Mouse (Mus musculus) thymus, postnatal 0 days (tissue): ENCODE data around the gene Gm2075. TPM values are rescaled to one million over a fixed set of nuclear protein-coding genes. Genes with fewer than 3 reads are reported as not detected.
"Not testable (repeated sequence)": the region's sequence is repeated elsewhere in the genome, so short reads cannot be mapped to it uniquely, and the experiment has no call there.

ENCODE experiments used
- DNase-seq: peaks from one replicate; pipeline ENCODE4 v3.0.0-alpha.2; 2015; ENCODE audit warnings: low spot score
- polyA plus RNA-seq: library from polyadenylated mRNA; unstranded; fragments of >200 nt; fragmentation: Nextera tagmentation; extraction: Ambion mirVana; gene quantifications from 2 replicates; pipeline ENCODE4 v1.2.1, GENCODE M21; 2015

The Gm2075 gene
- not detected in 2 replicates for polyA plus RNA-seq

DNA sequence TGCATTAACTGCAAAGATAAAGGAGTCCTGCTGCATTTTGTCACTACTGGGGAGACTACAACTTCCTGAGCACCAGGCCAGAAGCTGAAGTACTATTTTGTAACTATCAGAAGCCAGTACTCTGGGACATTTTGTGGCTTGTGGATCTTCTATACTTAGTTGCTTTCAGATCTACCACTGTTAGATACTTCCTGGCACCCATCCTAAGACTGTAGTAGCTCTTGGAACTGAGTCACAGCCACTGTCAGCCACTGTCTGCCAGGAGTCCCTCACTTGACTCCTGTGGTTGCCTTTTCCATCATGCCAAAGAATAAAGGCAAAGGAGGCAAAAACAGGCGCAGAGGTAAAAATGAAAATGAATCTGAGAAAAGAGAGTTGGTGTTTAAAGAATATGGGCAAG, at the start of gene Gm2075:
Gene Gm2075 (plus strand): TSS at position 301 of the 400 bp plus-strand sequence.
- DNase-seq, result not testable (repeated sequence)

DNA sequence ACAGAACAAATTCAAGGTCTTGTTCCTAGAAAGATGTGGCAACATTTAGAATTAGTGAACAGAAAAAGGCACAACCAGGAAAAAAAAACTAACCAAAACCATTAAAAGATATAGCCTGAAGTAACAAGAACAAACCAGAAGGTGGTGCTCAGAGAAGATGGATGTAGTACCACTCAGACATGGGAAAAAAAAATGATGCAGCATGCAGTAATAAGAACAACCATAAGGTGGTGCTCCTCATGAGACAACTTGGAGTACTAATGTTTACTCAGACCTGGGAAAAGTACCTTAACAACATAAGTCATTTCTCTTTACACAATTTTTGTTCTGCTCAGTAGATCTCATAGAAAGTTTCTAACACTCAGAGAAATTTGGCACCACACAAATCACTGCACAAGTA, 27.6 kb upstream of the Gm2075 start:
- DNase-seq, result not testable (repeated sequence)

DNA sequence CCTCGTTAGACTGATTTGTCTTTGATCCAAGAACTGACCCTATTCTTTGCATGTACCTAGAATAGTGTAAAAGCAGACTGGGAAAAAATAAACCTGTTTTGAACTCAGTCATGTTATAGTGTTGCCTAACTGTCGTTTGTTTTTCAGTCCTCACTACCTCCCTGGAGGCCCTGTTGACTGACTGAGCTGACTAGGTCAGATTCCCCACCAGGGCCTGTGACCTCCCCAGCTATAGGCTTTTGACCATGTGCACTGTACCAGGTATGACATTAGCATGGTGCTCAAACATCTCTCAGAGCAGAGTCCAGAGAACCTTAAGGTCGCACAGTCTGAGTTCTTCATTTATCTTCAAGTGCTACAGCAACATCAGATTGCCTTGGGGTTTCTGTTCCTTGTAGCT, 7.5 kb upstream of the Gm2075 start:
- DNase-seq, result not testable (repeated sequence)

DNA sequence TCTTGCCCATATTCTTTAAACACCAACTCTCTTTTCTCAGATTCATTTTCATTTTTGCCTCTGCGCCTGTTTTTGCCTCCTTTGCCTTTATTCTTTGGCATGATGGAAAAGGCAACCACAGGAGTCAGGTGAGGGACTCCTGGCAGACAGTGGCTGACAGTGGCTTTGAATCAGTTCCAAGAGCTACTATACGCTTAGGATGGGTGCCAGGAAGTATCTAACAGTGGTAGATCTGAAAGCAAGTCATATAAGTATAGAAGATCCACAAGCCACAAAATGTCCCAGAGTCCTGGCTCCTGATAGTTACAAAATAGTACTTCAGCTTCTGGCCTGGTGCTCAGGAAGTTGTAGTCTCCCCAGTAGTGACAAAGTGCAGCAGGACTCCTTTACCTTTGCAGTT, 7.0 kb downstream of the Gm2075 start, which contains the start of gene Gm6803:
Gene Gm6803 (minus strand): TSS at position 101 of the 400 bp plus-strand sequence.
- not testable (repeated sequence) for DNase-seq

DNA sequence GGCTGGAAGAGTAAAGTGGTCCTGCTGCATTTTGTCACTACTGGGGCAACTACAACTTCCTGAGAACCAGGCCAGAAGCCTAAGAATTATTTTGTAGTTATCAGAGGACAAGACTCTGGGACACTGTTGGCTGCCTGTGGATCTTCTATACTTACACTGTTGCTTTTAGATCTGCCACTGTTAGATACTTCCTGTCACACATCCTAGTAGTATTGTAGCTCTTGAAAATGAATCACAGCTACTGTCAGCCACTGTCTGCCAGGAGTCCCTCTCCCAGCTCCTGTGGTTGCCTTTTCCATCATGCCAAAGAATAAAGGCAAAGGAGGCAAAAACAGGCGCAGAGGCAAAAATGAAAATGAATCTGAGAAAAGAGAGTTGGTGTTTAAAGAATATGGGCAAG, 15.1 kb downstream of the Gm2075 start, which contains the start of gene Gm2056:
Gene Gm2056 (plus strand): TSS at position 301 of the 400 bp plus-strand sequence.
- DNase-seq, result not testable (repeated sequence)

DNA sequence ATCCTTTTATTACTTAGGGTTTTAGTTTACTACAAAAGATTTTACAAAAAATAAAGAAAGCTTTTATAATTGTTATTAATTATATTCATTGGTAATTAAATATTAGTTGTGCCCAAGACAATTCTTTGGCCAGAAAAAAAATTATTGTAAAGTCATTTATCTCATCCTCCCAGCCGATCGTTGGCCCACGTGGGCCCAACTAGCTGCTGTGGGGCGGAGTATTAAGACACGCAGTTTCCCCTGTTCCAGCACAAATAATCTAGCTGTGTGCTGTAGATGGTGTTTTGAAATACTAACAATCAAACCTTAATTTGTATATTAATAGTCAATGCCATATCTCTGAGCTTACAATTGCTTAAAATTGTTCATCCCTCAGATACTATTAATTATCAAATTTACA, 20.6 kb downstream of the Gm2075 start:
- DNase-seq, result not testable (repeated sequence)

DNA sequence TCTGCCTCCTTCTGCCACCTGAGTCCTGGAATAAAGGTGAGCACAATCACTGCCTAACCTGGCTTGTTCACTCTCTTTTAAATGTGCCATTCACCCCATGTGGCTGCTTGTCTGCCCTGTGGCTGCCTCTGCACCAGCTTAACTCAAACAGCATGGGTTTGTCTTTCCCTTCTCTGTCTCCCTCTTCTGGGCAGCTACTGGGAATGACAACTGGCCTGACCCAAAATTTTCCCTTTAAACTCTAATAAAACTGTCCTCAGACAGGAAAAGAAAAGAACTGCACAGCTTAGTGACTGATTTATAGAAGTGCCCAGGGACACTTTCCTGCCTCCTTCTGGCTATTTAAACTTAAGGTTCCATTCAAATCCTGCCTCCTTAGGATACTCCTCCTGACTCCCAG, 27.4 kb downstream of the Gm2075 start:
- not testable (repeated sequence) for DNase-seq

DNA sequence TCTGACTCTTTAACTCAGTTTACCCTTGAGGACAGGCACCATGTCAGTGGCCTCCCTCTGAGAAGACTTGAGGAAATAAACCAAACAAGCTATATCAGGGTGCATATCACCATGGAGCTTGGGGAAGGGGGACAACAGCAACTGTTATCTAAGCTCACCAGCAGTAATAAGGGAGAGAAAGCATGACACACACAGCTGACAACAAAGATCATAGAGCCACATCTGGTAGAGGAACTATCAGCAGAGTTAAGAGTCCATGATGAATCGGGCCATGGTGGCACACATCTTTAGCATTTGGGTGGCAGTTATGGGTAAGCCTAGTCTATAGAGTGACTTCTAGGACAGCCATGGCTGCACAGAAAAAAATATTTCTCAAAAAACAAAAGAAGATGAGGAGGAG, 28.1 kb downstream of the Gm2075 start:
- not testable (repeated sequence) for DNase-seq

DNA sequence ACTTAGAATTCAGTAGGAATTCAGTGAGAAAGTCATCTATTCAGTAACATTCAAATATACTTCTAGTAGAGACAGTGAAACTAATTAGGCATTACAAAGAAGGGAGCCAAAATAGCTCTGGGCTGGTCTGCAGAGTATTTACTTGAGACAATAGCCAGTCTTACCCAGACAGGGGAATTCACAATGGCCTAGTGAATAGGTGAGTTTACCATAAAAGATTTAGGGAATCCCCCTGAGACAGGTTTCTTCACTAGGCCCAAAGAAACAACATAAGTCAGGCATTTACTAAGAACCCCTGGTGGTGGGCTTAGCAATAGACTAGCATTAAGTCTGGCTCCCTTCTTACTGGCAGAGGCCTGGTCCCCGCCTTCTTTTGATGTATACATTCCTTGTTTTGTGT, 33.6 kb downstream of the Gm2075 start:
- DNase-seq, result not testable (repeated sequence)

Other genes with a start within 250 kb of the Gm2075 start
- not detected in 2 replicates for gene Gm21319, start 236.1 kb upstream of the Gm2075 start, polyA plus RNA-seq
- not detected in 2 replicates for gene Gm21936, start 216.3 kb upstream of the Gm2075 start, polyA plus RNA-seq
- gene BB287469, start 195.3 kb upstream of the Gm2075 start, polyA plus RNA-seq, result not detected in 2 replicates
- gene Gm2001, start 169.5 kb upstream of the Gm2075 start, polyA plus RNA-seq, result not detected in 2 replicates
- 0.12 TPM in 2 replicates for gene Gm2016, start 137.8 kb upstream of the Gm2075 start, polyA plus RNA-seq
- not detected in 2 replicates for gene Gm2022, start 116.5 kb upstream of the Gm2075 start, polyA plus RNA-seq
- not detected in 2 replicates for gene Gm2035, start 92.0 kb upstream of the Gm2075 start, polyA plus RNA-seq
- not detected in 2 replicates for gene Gm2042, start 57.8 kb upstream of the Gm2075 start, polyA plus RNA-seq
- not detected in 2 replicates for gene Gm6803, start 6.9 kb downstream of the Gm2075 start, polyA plus RNA-seq
- gene Gm2056, start 15.2 kb downstream of the Gm2075 start, polyA plus RNA-seq, result not detected in 2 replicates
- gene Gm16368, start 71.8 kb downstream of the Gm2075 start, polyA plus RNA-seq, result not detected in 2 replicates
- gene Gm10436, start 170.3 kb downstream of the Gm2075 start, polyA plus RNA-seq, result not detected in 2 replicates
- gene Gm8332, start 238.3 kb downstream of the Gm2075 start, polyA plus RNA-seq, result not detected in 2 replicates